Mouse (Mus musculus) urinary bladder, adult 18-20 months (tissue): ENCODE data around the gene Rin2.
"Not testable (repeated sequence)": the region's sequence is repeated elsewhere in the genome, so short reads cannot be mapped to it uniquely, and the experiment has no call there.

Experiments
- DNase-seq, 2 experiments: peaks; one replicate each; pipeline ENCODE4 v3.0.0; 2022; ENCODE audit warnings: low spot score in 2 of 2, mixed read lengths in 2 of 2

Rin2 gene

DNA sequence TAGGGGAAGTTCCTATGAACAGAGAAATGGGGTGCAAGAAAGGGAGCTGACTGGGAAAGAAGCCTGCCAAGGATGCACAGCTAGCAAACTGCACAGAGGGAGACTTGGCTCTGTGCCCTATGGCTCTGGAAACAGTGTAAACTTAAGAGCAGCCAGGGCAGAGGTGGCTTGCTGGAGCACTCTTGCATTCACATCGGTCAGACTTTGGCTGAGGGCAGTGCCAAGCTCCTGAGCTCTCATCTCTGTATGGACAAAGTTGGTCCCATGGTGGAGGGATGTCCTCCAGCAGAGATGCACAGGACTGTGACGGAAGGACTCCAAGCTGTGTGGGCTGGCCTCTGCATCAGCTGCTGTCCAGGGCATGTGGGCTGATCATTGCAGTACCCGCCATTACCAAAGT, 8.5 kb downstream of the Rin2 start:
- no peak for DNase-seq

DNA sequence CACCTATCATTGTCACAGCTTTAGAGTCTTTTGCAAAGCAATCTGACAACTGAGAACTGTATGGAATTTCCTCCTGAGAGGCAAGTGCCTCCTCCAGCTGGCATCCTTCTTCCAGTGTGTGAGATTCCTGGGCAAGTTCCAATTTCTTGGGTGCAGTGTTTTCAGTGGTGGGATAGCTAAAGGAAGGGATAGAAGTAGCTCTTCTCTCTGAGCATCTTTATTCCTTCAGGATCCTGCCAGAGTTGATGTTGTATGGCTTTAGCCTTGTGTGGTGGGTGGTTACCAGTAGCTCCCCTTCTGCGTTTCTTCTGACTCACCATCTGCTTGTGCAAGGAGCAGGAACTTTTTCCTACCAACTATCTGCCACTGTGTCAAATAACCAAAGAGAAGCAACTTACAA, 9.1 kb downstream of the Rin2 start:
- DNase-seq: no peak

DNA sequence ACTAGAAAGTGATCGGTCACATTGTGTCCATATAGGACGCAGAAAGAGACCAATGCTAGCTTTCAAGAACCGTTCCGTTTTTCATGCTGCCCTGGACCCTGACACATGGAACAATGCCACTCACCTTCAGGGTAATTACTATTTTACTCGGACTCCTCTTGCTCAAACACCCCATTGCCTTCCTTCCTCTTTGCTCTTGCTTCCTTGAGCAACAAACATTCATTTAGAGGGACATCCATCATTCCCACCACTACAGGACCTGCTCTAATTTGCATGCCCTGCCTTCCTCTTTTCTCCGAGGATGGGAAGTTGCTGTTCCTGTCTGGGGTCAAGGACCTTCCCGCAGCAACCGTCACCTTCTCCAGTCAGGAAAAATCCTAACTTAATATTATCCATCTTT, 9.9 kb downstream of the Rin2 start:
- DNase-seq: no peak

DNA sequence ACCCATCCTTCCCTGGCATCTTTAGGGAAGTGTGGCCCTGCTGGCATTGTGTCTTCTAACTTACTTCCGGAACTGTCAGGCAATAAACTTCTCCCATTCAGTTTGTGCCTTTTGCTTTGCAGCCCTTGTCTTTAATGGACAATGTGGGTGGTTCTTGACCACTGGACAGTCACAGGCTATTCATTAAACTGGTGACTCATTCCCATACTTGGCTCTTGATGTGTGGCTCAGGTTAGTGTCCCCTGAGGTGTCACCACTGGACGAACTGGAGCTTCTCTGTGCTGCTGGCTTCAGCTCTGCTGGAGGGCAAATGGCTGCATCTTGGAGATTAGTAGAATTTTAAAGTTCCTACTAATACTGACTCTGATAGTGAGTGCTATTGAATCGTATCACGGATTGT, 11.0 kb downstream of the Rin2 start:
- DNase-seq: no peak

DNA sequence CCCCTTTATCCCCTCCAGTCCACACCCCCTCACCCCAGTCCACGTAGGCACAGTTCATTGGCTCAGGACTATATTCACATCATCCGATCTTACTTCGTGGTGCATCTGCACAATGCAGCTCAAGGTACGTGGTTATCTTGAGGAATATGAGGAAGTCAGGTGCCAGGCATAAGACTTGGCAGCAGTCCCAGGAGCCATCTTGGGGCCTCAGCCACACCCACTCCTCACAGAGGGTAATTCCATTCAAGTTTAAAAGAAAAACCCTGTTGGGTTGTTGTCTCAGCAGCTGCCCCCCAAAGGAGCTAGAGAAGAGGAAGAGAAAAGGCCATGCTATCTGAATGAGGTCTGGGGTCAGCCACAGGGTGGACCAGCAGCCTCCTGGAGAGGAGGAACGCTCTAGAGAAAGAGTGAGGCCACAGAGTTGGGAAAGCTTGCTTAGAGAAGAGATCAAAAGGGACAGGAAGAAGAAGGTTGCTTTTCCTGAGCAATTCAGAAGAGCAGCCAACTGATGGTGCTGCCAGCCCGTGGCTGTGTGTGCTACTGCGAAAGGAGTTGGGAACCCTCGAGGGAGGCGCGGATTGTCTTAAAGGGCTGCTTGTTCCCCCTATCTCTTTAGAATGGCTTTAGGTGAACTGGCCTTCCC, 16.5 kb downstream of the Rin2 start:
- no peak for DNase-seq

DNA sequence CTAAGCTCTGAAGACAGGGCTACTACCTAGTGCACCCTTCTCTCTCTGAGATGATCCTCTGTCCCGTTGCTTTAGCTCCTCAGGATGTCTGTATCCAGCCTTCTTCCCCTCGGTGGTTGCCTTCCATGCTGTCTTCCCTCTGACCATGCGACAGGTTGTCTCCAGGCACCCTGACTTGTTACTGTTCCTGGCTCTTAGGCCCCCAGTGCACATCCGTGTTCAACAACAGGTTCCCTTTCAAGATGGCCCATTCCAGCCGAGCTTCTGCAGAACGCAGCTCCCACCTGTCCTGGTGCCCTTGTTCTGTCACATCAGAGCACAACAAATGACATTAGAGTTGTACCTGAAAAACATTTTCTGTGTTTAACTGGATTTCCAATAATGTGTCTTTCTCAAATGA, 22.1 kb downstream of the Rin2 start:
- no peak for DNase-seq

DNA sequence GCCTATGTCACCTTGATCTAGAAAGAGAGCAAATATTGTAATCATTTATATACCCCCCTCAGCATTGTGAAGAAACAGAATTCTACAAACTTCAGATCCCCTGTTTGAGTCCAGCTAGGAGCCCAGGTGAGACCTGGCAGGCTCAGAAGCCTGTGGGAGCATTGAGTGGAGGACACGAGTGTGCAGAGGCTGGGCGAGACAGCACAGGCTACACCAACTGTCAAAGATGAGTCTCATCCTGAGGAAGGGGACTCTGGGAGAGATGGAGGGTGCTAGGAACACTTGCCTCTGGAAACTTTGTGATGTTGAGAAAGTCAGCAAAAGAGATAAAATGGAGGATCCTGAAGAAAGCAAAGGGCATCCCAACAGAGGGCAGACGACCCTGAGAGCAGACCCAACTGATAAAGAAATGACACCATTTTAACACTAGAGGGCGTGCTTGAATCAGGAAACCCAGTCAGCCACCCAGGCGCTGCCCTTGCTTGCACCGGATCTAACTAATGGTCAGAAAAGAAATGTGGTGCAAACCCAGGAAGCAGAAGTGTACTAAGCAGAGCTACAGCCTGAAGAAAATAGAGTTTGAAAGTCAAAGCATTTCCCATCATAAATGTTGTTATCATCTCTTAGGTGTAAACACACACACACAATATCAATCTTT, 24.5 kb downstream of the Rin2 start:
- DNase-seq: peak; percentile 11 to 33

DNA sequence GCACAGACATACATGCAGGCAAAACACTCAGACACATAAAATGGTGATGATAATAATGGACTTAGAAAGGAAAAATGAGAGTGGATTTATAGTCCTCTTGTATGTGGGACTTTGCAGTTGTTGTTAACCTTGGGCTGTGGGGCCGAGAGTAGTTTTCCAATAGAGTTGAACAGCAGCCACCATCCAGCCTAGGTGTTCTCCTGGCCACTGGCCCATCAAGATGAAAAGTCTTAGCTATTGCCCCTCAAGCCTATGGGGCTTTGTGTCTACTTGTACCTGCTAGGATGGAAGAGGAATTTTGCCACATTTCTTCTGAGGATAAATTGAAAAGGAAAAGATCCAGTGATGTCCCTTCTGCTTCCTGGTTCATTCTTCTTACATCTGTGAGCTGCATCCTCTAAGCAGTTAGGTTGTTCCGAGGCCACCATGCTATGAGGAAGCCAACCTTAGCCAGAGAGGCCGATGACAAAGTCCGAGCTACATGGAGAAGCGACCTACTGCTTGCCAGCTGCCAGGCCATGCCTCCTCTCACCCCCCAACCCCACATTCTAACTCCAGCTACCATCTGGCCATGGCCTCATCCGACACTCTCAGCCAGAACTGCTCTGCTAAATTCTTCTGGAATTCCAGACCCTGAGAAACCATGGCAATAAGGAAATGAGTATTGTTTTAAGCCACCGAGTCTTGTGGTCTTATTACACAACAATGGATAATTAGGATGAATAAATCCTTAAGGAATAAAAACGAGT, 25.4 kb downstream of the Rin2 start:
- DNase-seq: no peak

DNA sequence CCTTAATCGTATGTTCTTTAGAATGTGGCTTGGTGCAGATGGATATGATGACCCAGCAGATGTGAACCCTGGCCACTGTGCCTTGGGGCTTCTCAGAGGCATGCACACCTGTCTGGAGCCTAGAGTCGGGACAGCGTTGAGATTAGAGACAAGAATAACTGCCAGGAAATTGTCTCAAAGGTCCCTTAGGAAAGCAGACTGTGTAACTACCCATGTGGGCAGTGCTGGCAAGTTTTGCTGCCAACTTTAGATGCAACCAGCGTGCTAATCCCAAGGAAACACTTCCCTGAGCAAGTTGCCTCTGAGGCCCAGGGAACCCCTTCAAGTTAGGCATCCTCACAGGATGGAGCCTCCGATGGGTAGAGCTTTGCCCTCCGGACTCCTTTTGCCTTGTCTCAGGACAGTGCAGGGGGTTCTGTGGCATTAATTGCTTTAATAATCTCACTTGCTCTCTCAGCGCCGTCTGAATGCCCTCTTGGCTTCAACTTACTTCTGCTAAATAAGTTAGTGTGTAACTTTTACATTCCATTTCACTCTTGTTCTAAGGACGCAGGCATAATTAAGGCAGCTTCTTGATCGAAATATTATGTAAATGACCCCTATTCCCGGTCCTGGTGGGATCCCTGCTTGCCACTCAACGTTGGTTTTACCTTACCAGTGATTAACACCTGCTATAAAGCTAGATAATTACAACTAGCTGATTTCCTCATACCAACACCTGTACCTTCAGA, 26.8 kb downstream of the Rin2 start:
- DNase-seq: no peak

DNA sequence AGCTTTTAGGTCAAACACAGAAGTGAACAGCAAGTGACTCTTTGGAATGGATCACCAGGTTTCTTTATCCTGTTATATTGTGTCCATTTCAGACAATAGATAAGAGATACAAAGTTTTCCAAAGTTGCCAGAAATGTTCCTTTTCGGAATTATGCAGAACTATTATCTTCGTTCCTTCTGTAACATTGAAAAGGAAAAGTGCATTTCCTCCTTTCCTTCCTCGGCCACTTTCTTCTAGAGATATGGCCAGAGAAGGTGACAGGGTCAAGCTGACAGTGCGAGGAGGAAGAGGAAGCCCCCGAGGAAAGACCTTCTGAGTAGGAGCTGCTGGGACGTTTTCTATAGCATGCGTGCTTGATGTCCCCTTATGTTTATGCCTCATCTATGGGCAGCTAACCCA, 29.7 kb downstream of the Rin2 start:
- no peak for DNase-seq

DNA sequence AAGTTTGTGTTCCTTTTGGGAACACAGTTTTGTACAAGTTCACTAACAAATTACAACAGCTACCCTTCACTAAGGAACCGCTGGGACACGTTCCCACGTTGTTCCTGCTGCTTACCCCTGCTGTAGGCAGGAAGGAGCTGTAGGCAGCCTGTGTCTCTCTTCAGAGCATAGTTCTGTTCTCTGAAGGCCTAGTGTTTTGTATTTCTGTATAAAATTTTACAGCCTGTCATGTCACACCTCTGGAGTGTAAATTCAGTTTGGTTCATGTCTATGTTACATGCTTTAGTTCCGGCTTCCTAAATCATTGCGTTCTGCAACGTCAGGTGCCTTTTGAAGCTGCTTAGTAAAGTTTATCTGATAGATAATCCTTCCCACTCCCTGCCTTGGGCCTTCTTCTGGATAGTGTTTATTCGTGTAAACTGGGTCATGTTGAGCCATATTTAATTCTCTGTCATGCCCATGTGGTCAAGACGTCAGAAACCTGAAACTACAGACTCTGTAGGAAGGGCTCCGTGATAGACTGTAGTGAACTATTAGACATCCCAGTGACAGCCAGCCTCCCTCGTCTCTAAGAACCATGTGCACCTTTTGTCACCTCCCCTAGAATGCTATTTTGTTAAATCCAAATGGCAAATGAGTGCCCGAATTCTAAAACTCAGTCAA, 34.8 kb downstream of the Rin2 start:
- DNase-seq: no peak

DNA sequence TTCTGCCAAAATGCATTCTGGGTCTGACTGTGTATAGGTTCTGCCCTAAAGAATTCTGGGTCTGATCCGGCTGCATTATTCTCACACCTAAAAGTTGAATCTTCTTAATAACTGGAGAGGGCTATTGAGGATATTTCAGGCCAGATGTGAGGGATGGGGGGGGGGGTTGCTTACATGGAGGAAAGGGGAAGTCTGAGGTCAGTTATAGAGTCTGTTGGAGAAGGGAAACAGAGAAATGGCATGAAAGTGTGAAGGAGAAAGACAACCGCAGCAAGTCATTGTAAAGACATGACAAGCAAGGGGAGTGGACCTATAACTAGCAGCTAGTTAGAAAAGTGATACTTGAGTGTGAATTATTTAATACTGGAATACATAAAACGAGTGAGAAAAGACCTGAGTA, 36.5 kb downstream of the Rin2 start:
- DNase-seq: no peak

DNA sequence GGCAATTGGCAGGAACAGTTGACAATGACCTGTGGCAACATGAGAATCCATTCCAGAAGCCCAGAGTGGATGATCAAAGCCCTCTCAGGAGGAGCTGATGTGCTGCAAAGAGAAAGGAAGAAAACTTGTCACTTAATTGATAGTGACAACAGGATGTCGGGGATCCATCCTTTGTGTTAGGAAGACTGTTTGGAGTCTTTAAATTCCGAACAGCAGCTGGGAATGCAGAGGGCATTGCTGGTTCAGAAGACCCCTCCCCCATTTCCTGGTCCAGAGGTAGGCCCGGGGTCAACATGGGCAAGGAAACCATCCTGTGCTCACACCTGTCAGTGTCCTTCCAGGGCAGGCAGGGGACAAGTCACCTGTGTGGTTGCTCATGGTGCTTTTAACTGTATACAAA, 37.0 kb downstream of the Rin2 start:
- no peak for DNase-seq

DNA sequence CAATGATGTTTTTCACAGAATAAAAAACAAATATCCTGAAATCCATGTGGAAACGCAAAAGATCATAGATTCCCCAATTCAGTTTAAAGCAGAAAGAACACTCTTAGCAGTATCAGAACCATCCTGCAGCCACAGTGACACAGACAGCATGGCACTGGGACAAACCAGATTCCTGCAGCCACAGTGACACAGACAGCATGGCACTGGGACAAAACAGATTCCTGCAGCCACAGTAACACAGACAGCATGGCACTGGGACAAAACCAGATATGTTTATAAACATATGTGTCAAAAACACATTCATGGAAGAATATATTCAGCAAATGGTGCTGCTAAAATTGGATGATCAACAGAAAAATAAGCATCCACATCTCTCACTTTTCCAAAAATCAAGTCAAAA, 42.5 kb downstream of the Rin2 start:
- no peak for DNase-seq

DNA sequence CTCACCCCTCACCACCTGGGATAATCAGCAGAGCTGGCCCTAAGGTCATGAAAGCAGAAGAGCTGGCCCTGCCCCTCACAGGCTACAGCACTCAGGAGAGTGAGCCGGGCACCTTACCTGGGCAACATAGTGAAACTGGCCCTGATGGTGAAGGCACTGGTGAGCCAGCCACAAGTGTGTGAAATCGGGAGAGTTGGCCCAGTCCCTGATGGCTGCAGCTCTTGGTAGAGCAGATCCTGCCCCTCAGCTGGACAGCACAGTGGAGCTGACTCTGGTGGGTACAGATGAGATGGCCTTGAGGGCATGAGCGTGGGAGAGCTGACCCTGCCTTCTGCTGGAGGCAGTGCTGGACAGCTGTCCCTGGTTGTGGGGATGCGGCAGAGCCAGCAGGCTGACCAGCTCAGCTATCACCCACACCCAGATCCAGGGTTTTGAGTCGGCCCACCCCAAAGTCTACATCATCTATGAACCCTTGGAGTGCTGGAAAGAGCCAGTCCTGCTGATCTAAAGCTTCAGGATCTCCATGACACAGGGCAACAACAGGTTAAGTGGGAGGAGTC, 43.7 kb downstream of the Rin2 start:
- no peak for DNase-seq

DNA sequence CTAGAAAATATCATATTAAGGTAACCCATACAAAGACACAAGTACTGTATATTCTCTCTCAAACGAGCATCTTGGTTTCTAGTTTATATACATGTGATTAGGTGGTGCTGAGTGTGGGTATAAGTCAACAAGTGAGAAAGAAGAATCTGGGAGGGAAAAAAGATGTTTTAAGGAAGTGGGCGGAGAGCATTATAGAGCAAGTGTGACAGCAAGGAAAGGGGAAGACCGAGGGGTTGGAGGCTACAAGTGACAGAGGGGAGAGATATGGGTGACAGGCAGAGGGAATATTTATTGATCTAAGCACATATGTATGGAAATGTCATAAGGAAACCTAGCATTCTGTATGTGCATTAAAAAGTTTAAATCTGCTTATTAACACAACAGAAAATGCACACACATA, 45.1 kb downstream of the Rin2 start:
- no peak for DNase-seq

DNA sequence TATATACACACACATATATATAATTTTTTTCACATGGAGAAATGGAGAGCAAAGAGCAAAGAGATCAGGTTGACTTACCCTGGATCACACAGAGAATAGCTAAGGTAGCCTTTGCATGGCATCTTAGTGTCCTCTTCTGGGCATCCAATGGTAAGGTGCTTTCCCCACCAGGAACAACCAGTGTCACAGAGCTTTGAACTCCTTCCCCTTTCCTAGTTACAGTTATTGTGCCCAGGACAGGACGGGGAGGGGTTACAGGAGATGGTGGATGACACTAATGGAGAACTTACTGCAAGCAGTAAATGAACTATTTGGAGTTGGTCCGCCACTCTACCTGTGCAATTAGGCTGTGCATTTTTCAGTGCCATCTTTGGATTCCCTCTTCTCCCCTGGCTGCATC, 45.7 kb downstream of the Rin2 start:
- DNase-seq: no peak

DNA sequence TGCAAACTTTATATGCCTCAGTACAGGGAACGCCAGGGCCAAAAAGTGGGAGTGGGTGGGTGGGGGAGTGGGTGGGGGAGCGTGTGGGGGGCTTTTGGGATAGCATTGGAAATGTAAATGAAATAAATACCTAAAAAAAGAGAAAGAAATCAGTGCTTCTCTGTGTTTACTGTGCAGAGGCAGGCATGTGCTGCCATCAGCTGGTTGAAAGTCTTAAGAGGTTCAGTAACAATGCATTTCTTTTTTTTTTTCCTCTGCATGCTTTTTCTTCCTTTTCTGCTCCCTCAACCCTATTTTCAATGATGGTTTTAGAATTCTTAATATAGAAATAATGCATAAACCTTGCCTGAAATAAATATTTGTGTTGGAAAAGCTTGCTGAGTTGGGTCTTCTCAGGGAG, 47.3 kb downstream of the Rin2 start:
- not testable (repeated sequence) for DNase-seq

DNA sequence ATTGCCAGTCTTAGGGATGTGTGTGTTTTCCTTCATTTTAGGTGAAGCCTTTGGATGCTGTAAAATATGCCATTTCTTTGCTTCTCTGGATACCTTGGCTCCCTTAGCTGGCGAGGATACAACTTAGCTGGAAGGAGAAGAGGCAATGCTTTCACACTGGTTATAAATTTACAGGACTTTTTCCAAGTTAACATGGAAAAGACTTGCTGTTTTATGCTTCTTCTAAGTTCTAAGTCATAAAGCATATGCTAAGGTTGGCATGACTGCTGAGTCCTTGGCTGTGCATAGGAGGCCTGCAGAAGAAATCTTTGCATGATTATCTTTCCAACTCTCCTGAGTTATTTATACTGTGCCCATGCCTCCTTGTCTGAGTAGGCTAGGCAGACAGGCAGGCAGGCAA, 49.3 kb downstream of the Rin2 start:
- no peak for DNase-seq

DNA sequence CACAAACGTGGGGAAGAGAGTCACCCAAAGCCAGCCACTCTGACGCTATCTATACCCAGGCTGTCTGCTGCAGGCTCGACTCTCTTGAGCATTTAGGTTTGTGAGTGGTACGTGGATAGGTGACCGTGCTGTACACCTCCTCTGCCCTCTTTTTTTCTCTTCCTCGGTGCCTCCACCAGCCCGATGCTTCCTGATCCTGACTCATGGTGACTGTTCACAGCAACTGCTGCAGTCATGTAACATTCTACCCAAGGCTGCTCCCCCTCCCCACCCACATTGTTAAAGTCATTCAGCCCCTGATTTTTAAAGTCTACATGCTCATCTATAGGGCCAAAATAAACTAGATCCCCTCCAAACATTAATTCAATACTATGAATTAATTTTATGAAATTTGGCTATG, 54.4 kb downstream of the Rin2 start:
- no peak for DNase-seq

DNA sequence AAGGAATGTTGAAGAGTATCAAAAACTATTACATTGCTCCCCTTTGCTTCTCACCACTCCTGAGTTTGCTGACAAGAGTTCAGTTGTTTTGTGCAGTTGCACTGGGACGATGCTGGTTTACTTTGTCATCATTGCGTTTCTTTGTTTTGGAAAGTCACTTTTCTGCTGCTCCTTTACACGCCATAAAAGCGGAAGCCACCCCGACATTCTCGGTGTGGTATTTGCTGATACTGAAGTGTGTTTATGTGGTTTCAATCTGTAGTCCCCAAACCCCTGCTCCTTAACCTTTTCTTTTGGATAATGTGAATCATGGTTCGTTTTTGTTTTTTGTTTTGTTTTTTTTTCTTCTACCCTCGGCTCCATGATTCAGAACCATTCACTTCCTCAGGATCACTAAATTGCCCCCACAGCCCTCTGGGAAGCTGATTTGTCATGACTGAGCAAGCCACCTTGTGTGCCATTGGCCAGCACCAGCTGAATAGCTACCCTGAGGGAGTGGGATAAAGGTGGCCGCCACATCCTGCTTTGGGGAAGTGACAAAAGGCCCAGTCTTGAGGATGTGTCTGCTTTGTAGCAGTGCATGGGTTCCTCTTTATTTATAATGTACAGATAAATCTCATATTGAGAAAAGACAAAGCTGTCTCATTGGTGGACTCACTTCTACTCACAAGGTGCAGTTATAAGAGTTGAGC, 55.3 kb downstream of the Rin2 start:
- no peak for DNase-seq
